Mouse (Mus musculus) gastrocnemius, adult 2 months (tissue): ENCODE results near the gene Upp2. TPM values are rescaled to one million over a fixed set of nuclear protein-coding genes. Genes with fewer than 3 reads are reported as not detected.

ENCODE experiments used
- DNase-seq: peaks from one replicate; pipeline ENCODE4 v3.0.0; 2022
- H3K27ac ChIP-seq: fragments of 200-600 bp; 2 replicates; pipeline ENCODE4 v1.8.1; 2022; ENCODE audit warnings: mild to moderate bottlenecking
- H3K4me3 ChIP-seq: fragments of 200-600 bp; 2 replicates; pipeline ENCODE4 v1.8.1; 2022; ENCODE audit warnings: mild to moderate bottlenecking, moderate library complexity
- CTCF ChIP-seq: fragments of 200-600 bp; IDR thresholded peaks from 2 replicates; pipeline ENCODE4 v1.8.1; 2022; ENCODE audit warnings: antibody characterized with exemption, mild to moderate bottlenecking, moderate library complexity
- intact Hi-C: fragments of 180-260 bp; cut with DNase I; formaldehyde crosslinking; loops from one replicate; pipeline ENCODE4 v1.15.1; 2025
- total RNA-seq, 2 experiments: library from RNA; stranded (reverse); gene quantifications; 2 replicates each; pipeline ENCODE4 v1.2.3; 2021

Gene Upp2
- total RNA-seq, 2 experiments from 2014 or later: 2.0 to 2.4 TPM

DNA sequence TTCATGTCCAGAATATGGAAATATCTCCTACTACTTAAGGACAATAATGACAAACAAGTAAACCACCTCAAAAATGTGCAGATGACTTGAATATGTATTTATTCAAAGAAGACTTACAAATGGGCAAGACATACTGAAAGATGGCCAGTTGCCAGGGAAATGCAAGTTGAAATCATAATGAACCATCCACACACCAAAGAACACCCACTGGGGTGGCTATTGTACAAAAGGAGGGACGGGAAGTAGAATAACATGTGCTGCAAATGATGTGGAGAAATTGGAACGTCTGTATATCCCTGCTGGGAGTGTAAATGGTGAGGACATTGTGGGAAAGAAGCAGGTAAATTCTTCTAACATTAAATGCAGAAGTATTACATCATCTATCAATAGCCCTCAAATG, 245.8 kb downstream of the Upp2 start:
- H3K27ac ChIP-seq: no peak overlapping the region
- no peak for TF ChIP-seq CTCF
- H3K4me3 ChIP-seq: no peak overlapping the region
- intact Hi-C loops: no loop called here
- DNase-seq: no peak

DNA sequence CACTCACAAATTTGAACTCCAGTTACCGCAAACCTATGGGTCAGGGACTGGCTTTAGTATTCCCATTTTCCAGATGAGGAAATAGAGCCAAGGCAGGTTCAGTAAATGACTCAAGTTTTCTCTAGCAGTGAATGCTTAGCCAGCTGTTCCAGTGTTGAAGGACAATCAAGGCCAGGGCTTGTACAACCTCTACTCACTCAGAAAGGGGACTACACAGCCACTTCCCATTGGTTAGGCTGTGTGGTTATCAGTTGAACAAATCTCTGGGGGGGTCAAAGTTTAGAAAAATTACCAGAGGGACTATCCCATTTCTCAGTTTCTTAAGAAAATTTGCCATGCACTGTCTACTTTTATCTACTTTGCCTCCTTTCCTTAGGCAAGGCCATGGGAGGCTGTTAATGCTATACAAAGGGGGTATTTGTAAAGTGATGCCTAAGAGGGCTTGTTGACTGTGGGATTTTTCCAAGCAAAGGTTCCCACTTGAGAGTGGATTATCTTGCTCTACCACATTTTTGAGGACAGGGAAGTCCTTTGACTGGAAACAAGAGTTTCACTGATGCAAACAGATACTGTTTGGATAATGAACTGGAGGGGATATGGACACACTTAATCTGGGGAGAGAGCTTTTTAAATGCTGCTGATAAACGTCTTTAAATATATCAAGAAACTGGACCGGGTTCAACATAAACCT, 262.0 kb downstream of the Upp2 start:
- Histone ChIP-seq H3K4me3 (no peak overlapping the region), H3K27ac (no peak overlapping the region)
- intact Hi-C loops: no loop called here
- DNase-seq: no peak
- TF ChIP-seq CTCF: no peak

DNA sequence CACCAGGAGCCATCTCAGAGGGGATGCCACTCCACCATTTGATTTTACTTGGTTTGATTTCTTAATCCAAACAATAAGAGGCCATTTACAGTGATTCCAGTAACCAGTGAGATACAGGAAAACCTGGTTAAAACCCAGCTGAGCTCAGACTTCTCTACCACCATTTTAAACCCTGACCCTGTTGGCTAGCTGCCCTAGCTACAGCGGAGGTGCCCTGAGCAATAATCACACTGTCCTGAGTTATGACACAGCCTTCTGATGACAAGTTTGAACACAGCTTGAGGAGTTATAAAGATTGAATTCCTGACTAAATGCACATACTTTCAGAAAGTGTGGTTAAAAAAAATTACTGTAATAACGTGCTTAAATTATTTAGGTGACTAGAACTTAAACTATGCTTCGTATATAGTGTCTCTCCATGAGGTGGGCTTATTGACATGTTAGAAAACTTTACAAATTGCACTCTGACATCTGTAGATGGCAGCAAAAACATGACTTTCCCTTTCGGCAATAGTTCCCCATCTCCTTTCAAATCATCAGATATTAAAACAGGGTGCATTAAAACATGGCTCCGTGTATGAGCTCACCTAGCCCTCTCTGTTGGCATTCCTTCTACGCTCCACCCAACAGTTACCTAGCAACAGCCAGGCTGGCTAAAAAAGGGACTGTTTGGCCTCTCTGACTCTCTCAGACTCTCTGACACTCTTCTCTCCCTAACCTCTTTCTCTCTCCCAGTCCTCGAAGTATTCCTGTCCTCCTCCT, 263.1 kb downstream of the Upp2 start:
- intact Hi-C loops: no loop called here
- Histone ChIP-seq H3K27ac (no peak overlapping the region), H3K4me3 (no peak overlapping the region)
- no peak for DNase-seq
- TF ChIP-seq CTCF: peak; percentile 14; the same call in 1 of the 2 replicates

DNA sequence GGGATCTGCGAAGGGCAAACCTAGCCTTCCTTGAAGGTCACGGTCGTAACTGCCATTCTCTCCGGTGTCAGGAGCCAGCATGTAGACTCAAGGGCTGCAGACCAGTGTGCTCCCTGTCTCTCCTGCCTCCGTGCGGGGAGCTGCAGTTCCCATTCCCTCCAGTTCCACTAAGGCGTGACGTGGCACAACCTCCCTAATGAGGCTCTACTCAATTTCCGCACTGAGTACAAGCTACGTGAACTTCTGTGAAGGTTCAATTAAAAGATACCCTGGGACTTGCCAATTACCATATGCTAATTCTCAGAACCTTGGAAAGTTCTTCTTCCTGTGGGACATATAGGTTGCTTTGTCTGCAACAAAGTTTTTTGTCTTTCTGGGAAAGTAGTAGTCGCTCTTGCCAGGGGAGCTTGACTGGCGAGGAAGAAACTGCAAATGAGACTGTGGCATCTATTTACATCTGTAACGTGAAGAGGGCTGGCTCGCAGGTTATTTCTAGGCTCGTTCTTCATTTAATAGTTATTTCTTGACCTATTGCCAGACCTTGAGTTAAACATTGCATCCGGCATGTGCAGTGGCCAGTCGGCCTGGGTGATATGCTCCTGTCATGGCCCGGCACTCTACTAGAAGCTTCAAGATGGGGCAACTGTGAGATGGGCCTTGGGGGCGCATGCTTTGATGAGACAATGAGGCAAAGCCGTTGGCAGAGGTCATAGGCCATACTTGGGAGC, 265.3 kb downstream of the Upp2 start:
- TF ChIP-seq CTCF: no peak
- no peak overlapping the region for H3K4me3 ChIP-seq
- DNase-seq: no peak
- H3K27ac ChIP-seq: no peak overlapping the region
- intact Hi-C loops: no loop called here

DNA sequence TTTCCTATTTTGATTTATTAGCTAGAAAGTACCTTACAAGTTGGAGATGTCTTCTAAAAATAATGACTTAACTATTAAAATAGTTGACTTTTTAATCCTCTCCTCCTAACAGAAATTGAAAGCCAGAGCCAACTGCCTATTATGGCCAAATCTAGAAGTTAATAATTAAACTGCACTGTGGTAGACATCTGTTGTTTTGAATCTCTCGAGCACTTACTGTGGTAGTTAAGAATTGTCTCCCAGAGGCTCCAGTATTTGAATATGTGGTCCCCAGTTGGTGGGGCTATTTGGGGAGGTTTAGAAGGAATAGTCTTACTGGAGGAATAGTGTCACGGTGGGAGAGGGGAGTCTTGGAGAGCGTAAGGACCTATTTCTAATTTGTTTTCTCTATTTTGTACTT, 273.9 kb downstream of the Upp2 start:
- Histone ChIP-seq H3K4me3 (no peak overlapping the region), H3K27ac (no peak overlapping the region)
- no peak for DNase-seq
- TF ChIP-seq CTCF: no peak
- intact Hi-C loops: no loop called here

DNA sequence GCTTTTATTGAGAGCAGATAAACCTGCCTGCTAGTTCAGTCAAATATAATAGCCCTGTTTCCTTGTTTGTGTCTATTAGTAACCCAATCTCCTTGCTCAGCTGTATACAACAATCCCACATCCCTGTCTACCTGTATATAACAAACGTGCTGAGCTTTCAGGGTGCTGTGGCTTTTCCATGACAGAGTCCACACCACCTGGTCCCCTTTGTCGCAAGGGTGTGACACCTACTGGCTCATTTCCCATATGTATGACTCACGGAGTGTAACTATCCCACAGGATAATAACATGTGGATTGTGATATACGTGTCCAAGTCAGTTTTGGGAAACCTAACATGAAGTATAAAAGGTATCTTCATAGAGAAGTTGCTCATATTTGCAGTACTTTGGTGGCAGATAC, 275.3 kb downstream of the Upp2 start:
- Histone ChIP-seq H3K4me3 (no peak overlapping the region), H3K27ac (no peak overlapping the region)
- intact Hi-C loops: no loop called here
- TF ChIP-seq CTCF: no peak
- no peak for DNase-seq

Other genes starting within 250 kb of the Upp2 start
- gene Acvr1c, start 209.4 kb upstream of the Upp2 start, total RNA-seq: under 1 TPM; 0.05 to 0.61 TPM
- not detected for gene Gm17409, start 97.2 kb upstream of the Upp2 start, total RNA-seq
- gene Acvr1, start 141 bp upstream of the Upp2 start, total RNA-seq: 10 to 100 TPM; 17.6 to 23.2 TPM